Mouse (Mus musculus) c-Kit-positive CD71-negative TER-119-negative erythroid progenitor cells, embryonic 14.5 days (primary cell): ENCODE measurements around the gene Chic1.

Experiments used
- DNase-seq: peaks from one replicate; pipeline ENCODE4 v3.0.0-alpha.2; 2013; ENCODE audit warnings: low read depth

The Chic1 gene

DNA sequence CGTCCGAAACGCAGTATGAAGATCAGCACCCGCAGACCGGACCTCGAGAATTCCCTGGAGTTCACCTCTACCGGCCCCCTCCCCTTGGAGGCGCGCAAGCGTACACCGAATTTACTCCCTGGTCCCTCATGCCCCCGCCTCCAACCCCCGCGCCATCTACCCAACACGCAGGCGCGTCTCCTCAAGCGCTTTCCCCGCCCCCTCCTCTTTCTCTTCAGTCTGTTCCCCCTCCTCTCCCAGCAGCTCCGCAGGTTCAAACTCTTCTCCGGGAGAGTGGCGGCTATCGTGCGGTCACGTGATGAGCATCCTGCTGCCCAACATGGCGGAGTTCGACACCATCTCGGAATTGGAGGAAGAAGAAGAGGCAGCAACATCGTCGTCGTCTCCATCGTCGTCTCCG lies at the start of gene Chic1:
TSS of gene Chic1 (plus strand) at position 190 of the 400 bp plus-strand sequence.
- no peak for DNase-seq

DNA sequence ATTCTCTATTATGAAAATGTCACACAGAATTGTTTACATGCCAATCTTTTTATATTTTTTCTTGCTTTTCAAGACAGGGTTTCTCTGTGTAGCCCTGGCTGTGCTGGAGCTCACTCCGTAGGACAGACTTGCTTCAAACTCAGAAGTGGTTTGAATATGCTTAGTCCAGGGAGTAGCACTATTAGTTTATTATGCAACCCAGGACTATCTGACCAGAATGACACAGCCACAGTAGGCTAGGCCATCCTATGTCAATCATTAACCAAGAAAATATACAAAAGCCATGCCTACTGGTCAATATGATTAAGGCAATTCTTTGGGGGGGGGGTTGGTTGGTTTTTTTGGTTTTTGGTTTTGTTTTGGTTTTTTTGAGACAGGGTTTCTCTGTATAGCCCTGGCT lies 48.0 kb upstream of the Chic1 start:
- DNase-seq = no peak

DNA sequence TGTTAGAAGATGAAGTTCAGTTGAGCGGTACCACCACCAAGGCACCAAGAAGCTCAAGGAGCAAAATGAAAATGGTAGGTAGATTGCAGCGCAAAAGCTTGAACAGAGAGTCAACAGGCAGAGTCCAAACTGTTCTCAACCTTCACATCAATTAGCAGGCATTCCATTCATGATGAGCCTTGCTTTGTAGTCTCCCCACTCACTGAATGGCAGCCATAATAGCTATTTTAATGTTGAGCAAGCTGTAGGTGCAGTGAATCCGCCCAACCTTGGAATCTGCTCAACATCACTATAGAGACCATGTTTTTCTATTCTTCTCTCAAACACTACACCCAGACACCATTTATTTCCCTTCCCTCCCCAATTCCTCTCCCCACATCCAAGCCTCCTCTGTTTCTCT lies 44.6 kb upstream of the Chic1 start:
- DNase-seq = no peak

DNA sequence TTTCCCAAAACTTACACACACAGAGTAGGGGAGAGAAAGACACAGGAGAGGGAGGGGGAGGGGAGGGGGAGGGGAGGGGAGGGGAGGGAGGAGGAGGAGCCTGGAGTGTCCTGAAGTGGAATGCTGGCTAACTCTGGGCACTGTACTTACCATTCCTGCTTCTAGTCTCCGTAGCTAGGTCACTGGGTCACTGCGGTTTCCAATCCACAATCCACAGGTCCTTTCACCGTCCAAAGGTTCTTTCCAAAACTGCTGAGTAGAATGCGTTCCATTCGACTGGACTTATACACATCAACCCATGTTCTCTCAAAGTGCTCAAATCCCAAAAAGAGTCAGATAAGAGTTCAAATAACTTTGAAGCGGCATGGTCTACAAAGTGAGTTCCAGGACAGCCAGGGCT lies 42.1 kb upstream of the Chic1 start:
- DNase-seq = no peak

DNA sequence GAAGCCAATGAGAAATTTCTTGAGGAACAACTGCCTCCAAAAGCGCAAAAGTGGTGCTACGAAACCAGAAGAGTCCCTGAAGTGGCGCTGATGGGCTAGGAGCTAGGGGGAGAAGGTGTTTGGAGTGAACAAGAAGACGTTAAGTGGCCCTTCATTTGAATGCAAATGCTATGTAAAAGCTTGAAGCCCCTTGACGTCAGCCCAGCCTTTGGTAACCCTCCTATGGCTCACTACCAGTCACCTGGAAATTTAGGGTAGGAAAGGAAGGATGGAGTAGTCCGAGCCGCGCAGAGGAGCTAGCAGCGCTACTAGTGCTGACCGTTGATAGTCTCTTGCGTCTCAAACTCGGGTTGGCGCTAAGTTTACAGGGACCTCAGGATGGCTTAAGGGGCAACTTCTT lies 35.1 kb upstream of the Chic1 start, which contains the start of gene Cdx4:
TSS of gene Cdx4 (plus strand) at position 253 of the 400 bp plus-strand sequence.
- no peak for DNase-seq

DNA sequence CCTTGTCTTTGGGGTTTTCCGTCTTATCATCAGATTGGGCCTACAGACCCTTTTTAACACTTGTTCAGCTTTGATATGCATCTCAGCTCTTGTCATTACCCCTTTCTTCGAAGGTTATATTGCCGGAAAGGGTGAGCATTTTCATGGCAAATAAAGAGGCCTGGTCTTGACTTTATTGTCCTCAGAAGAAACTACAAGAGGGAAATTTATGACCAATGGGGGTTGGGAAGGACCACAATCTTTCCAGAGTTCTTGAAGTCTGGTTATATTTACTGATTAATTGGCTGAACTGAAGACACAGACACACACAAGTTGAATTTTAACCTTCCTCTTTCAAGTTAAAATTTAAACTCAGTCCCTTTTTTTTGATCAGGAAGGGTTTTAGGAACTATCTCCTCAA lies 30.4 kb upstream of the Chic1 start:
- no peak for DNase-seq

DNA sequence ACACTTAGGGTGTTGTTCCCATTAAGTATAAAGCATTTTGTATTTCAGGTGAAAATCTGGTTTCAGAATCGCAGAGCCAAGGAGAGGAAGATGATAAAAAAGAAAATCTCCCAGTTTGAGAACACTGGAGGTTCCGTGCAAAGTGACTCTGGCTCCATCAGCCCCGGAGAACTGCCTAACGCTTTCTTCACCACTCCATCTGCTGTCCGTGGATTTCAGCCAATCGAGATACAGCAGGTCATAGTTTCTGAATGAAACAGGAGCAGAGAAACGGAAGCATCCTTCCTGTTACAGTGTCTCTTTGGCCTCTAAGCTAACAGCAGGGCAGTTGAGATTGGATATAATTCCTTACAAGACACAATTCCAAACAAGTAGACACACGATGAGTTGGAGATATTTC lies 26.9 kb upstream of the Chic1 start:
- no peak for DNase-seq

DNA sequence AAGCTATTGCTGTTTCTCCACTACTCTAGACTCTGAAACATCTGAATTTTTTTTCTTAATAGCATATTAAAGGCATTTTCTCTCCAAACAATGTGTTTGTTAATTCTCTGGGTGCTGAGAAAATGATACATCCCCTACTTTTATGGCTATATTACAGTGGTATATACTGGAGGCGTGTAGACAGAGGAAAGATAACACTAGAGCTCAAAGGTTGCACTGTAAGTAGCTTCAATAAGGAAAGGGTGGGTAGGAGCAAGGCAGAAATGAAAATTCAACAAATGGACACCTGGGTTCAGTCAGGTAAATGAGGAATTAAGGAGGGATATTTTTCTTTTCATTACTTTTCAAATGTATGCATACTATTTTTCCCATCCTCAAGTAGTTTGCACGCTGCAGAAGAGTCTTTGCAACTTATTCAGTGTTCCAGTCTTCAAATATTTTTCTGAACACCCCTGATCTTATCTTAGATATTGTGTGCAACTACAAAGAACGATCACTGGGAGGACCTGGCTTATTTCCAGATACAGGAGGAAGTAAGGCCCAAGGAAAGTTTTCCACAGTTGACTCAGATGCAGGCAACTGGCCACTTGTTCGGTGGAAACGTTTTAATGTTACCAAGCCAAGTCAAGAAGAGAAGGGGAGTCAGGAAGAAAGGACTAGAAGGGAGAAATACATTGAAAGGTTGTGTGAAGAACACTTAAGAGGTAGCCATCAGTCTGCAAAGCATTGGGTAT lies 25.0 kb upstream of the Chic1 start:
- DNase-seq = no peak

DNA sequence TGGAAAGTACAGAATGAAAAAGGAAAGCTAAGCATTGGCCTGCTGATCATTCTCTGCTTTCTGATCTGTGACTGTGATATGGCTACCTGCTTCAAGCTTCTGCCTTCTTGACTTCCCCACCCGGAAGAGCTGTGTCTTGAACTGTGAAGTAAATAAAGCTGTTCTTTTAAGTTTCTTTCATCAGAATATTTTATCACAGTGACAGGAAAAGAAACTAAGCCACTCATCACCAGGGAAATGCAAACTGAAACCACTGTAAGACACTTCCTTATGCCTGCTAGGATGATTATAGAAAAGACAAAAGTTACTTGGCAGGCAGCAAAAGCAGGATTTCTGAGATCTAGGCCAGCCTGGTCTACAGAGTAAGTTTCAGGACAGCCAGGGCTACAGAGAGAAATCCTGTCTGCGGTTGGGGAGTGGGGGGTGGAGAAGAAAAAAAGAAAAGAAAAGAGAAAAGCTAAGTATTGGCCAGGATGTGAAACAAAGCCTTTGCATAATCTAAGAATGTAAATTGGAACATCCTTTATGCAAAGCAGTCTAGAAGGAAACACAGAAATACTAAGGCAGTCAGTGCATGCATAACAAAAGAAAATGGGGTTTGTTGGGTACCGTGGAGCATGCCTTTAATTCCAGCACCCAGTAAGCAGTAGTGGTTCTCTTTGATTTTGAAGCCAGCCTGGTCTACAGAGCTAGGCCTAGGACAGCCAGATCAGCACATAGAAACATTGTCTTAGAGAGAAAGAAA lies 14.7 kb upstream of the Chic1 start:
- no peak for DNase-seq

DNA sequence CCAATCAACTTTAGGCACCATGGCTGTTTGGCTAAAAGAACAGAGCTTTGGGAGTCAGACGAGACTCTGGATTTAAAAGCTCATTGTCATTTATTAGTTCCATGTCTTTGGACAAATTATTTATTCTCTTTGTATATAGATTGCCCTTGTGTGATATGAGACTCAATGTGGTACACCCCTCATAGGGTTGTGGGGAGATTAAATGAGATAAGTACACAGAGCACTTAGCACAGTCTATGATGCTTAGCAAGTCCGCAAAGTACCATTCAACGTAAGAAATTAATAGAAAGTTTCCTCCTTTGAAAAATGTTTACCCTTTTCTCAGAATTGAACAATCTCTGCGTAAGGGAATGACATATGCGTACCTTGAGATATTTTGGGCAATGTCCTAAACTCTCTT lies 492 bp upstream of the Chic1 start:
- DNase-seq = no peak

DNA sequence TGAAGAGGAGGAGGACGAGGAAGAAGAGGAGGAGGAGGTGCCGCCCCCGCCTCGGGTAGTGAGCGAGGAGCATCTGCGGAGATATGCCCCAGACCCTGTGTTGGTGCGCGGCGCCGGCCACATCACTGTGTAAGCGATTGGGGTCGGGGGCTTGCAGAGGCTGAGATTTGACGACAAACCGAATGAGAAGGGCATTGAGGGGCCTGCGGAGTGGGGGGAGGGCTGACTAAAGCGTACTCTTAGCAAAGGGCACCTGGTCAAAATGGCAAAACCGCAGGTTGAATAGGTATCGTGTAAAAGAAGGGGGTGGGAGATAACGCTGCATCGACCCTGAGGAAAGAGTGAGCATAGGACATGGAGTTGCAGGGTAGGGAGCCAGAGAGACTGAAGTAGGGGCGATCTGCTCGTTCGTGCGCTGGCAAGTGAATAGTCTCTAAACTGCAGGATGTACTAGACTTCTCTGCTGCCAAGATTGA lies 523 bp downstream of the Chic1 start:
- no peak for DNase-seq

DNA sequence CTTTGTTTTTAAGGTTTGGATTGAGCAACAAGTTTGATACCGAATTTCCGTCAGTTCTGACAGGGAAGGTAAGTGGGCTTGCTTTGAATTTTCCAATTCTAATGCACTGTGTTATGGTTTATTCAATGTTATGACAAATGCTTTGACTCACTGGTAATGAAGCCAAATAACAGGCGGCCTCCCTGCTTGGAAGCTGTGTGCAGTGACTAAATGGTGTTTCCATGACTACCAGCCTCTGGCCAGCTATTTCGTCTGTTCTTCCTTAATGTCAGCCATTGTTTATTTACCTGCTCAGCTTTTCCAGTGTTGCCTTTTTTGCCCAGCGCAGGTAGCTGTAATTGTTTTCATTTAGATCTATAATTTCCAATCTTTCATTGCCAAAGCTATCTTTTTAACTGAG lies 9.9 kb downstream of the Chic1 start:
- DNase-seq = no peak

DNA sequence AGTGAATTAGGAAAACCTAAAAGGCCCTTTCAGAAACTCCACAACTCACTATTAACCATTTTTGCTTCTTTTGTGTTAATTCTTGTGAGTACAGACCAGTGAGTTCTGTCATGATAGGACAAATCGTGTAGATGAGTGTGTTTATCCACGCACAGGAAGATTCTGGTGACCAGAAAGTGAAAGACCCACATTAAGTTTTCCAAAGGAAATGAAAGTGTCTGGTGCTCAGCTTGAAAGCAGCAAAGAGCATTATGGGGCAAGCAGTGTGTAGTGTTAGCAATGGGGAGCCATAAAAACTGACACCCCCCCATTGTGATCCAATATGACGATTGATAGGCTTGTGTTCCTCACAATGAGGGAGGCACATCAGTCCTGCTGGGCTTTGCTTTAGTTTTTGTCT lies 12.4 kb downstream of the Chic1 start:
- DNase-seq = no peak

DNA sequence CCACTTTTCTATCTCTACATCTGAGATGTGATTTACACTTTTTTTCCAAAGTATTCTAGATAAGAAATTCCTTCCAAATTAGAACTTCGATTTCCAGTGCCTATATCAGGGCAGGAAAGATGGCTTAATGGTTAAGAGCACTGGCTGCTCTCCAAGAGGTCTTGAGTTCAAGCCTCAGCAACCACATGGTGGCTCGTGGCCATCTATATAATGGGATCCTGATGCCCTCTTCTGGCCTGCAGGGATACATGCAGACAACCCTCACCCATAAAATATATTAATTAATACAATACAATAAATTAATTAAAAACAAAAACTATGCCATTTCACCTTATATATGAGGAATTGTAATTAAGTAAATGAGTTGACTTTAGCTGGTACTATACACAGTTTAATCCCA lies 14.9 kb downstream of the Chic1 start:
- no peak for DNase-seq

DNA sequence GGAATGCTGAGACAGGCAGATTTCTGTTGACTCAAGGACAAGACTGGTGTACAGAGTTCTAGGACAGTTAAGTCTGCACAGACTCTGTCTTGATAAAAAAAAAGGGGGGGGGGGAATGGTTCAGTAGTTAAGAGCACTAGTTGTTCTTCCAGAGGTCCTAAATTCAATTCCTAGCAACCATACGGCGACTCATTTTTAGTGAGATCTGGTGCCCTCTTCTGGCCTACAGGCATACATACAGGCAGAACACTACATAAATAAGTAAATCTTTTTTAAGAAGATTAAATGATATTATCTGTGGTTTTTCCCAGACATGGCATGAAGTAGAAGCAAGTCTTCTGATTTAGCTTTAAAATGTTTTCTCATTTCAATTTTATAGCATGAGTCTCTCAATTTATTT lies 15.4 kb downstream of the Chic1 start:
- DNase-seq = no peak

DNA sequence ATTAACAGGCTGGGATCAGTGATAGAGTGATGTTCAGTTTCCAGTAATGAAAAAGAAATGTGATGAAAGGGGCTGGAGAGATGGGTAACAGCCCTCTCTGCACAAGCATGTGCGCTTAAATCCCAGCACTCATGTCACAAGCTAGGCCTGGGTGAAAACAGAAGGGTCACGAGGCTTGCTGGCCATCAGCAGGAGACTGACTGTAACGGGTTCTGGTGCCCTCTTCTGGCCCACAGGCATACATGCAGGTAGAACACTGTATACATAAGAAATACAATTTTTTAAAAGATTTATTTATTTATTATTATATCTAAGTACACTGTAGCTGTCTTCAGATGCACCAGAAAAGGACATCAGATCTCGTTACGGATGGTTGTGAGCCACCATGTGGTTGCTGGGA lies 18.0 kb downstream of the Chic1 start:
- no peak for DNase-seq

DNA sequence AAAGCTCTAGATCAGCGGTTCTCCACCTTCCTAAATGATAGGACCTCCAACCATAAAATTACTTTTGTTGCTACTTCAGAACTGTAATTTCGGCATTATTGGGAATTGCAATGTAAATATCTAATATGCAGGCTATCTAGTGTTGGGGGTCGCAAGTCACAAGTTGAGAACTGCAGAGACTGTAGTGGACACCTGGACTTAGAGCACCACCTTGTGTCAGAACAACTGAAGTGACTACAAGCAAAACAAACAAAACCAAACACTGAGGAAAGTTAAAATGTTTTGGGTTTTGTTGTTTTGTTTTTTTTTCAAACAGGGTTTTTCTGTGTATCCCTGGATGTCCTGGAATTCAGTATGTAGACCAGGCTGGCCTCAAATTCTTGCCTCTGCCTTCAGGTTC lies 28.3 kb downstream of the Chic1 start:
- no peak for DNase-seq

DNA sequence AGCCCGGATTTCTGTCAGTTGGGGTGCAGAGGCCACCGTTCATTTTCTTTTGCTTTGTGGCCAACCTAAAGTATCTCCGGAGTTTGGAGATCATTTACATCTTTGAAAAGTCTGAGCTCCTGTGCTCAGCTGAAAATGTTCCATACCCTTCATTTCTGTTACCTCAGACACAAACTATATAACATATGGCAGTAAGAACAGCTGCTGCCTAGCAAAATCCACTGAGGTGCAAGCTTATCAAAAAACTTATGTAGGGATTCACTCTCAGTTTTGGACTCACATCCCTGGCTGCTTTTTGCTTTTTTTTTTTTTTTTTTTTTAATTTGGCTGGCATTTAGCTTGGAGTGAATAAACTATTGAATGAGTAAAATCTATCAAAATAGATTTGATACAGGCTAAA lies 31.9 kb downstream of the Chic1 start:
- DNase-seq = no peak

DNA sequence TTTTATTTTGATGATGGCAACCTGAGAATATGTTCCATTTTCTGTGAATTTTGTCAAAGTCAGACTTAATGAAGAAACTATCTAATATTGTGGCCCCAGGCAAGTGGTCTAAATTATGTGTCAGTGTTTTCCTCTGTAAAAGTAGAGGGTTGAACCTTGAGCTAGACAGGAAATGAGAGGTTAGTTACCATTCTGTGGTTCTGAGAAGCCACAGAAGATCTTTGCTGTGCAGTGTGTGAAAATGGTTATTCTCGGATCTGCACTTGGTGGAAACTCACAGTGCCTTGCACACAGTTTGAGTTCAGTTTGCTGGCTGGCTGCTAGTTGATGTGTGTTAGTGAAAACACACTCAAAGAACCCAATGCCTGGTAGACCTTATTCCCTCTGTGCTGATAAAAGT lies 37.6 kb downstream of the Chic1 start:
- DNase-seq = no peak

DNA sequence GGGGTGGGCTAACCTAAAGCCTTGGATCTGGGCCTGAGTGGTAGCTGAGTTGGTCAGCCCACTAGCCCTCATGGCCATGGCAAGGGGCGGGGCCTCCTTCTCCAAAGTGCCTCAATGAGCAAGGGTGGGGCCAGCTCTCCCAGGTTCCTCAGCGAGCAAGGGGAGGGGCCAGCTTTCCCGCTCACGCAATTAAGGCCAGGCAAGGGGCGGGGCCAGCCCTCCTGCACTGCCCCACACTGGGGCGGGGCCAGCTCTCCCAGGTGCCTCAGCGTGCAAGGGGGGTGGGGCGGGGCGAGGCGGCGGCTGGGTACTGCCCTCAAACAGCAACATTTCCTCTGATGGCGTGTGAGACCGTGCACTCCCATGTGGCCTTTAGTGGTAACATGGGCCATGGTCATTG lies 48.7 kb downstream of the Chic1 start:
- no peak for DNase-seq

DNA sequence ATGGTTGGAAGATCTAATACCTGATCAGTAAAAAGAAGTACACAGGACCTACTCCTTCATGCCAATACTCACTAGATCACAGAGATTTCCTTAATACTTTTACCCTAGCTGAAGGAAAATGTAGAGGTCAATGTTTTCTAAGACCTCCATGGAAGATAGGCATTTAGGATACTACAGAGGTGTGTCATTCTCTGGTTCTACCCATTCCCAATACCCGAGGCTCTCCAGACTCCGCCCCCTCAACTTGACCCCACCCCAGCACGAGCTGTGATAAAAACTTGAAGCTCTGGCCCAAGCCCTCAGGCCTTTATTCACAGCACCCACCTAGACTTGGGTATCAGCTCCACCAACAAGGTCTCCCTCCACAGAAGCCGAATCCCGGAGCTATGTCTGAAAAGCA lies 57.9 kb downstream of the Chic1 start, which contains the start of gene Tsx:
TSS of gene Tsx (plus strand) at position 301 of the 400 bp plus-strand sequence.
- no peak for DNase-seq

DNA sequence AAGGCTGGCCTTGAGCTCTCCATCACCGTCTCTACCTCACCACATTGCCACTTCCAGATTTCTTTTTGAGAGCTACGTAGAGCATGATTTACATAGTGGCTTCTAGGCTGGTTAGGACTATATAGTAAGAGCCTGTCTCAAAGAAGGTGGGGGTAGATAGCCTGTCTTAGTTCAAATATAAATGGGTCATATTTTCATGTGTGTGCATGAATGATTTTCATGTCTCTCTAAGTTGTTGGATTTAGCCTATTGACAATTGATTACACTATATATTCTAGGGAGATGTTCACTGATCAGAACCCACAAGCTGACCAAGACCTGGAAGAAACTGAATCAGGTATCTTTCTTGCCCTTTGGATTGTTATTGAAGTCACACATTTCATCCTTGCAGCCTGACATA lies 65.4 kb downstream of the Chic1 start, which contains the start of gene Gm26992:
TSS of gene Gm26992 (plus strand) at position 301 of the 400 bp plus-strand sequence.
- DNase-seq = no peak

DNA sequence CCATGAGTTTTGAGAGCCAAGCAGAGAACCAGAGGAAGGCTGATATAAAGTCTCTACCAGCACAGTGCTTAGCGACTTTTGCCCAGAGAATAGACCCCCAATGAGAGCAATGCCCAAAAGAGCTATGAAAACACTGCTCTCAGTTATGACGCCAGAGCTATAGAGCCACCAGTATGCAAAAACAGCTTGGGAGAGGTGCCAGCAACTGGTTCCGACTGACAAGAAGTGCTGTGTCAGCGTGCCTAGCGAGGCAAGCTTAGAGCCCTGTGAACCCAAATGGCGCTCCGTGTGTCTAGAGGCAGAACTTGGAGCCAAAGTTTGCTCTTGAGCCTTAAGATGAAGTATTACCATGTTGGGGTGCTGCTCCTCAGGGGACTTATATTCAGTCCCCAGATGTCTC lies 71.4 kb downstream of the Chic1 start:
- no peak for DNase-seq
